Mouse (Mus musculus): ENCODE measurements around the gene Rps19. TPM values are rescaled to one million over a fixed set of nuclear protein-coding genes. Genes with fewer than 3 reads are reported as not detected.

The Rps19 gene
- polyA plus RNA-seq, 1 experiment from 2014 or later, result 2,235 TPM

GRCm38 (mm10) chr7:24852557-24853232 lies 31.5 kb upstream of the Rps19 start:
- no peak for DNase-seq (ENCODE audit: low spot score)
- Histone ChIP-seq H3K9me3 (no peaks in the 10 kb centered on the region), H3K27ac (replicated peaks) (peak overlapping the region; percentile 69), H3K36me3 (replicated peaks) (no peaks in the 10 kb centered on the region), H3K4me1 (peaks cover 34% of the 10 kb centered on the region), H3K27me3 (replicated peaks; ENCODE audit: low read depth, poor library complexity, severe bottlenecking) (no peaks in the 10 kb centered on the region), H3K4me3 (no peak overlapping the region)
- WGBS, result 82% methylated on average over 8 of the region's 8 CpGs

GRCm38 (mm10) chr7:24853233-24853563 lies 31.0 kb upstream of the Rps19 start:
- Histone ChIP-seq H3K9me3 (no peaks in the 10 kb centered on the region), H3K4me1 (peaks cover 34% of the 10 kb centered on the region), H3K27ac (replicated peaks) (peak overlapping the region; percentile 69), H3K4me3 (no peak overlapping the region), H3K27me3 (replicated peaks; ENCODE audit: low read depth, poor library complexity, severe bottlenecking) (no peaks in the 10 kb centered on the region), H3K36me3 (replicated peaks) (no peaks in the 10 kb centered on the region)
- no peak for DNase-seq (ENCODE audit: low spot score)

- peak; percentile 47 for DNase-seq (ENCODE audit: low spot score)
- WGBS, result 33% methylated on average over 7 of the region's 7 CpGs
- peak overlapping the region; percentile 69 for H3K27ac ChIP-seq (replicated peaks)
Measured at GRCm38 (mm10) chr7:24853695-24854094, 30.5 kb upstream of the Rps19 start.

GRCm38 (mm10) chr7:24856460-24857120 lies 27.6 kb upstream of the Rps19 start:
- Histone ChIP-seq H3K27me3 (replicated peaks; ENCODE audit: low read depth, poor library complexity, severe bottlenecking) (no peaks in the 10 kb centered on the region), H3K4me1 (peaks cover 22% of the 10 kb centered on the region), H3K4me3 (no peak overlapping the region), H3K9me3 (no peaks in the 10 kb centered on the region), H3K36me3 (replicated peaks) (no peaks in the 10 kb centered on the region), H3K27ac (replicated peaks) (peak overlapping the region; percentile 54; the same call in 1 of the 2 replicates)
- no peak for DNase-seq (ENCODE audit: low spot score)
- WGBS, result 33% methylated on average over 6 of the region's 6 CpGs

More at GRCm38 (mm10) chr7:24853695-24854094, 30.5 kb upstream of the Rps19 start:
- H3K36me3 ChIP-seq (replicated peaks), result no peaks in the 10 kb centered on the region
- no peaks in the 10 kb centered on the region for H3K9me3 ChIP-seq
- H3K4me1 ChIP-seq, result peaks cover 34% of the 10 kb centered on the region
- H3K4me3 ChIP-seq, result peak overlapping the region; percentile 27; the same call in 1 of the 2 replicates
- H3K27me3 ChIP-seq (replicated peaks; ENCODE audit: low read depth, poor library complexity, severe bottlenecking), result no peaks in the 10 kb centered on the region

- DNase-seq (ENCODE audit: low spot score), result no peak
- WGBS, result 87% methylated on average over 5 of the region's 5 CpGs
- Histone ChIP-seq H3K4me3 (no peak overlapping the region), H3K36me3 (replicated peaks) (no peaks in the 10 kb centered on the region), H3K9me3 (no peaks in the 10 kb centered on the region), H3K27me3 (replicated peaks; ENCODE audit: low read depth, poor library complexity, severe bottlenecking) (no peaks in the 10 kb centered on the region), H3K4me1 (peaks cover 11% of the 10 kb centered on the region), H3K27ac (replicated peaks) (no peak overlapping the region)
Measured at GRCm38 (mm10) chr7:24859234-24859633, 24.9 kb upstream of the Rps19 start.

GRCm38 (mm10) chr7:24861913-24862312 lies 22.3 kb upstream of the Rps19 start, which contains the start of gene Gm9844:
Gm9844 (plus strand) TSS chr7:24862213.
- H3K9me3 ChIP-seq, result no peaks in the 10 kb centered on the region
- 92% methylated on average over 7 of the region's 7 CpGs for WGBS
- H3K27ac ChIP-seq (replicated peaks), result no peak within 1 kb of the TSS
- DNase-seq (ENCODE audit: low spot score), result no peak
- H3K36me3 ChIP-seq (replicated peaks), result no peaks in the 10 kb centered on the region
- no peak within 1 kb of the TSS for H3K4me3 ChIP-seq
- H3K27me3 ChIP-seq (replicated peaks; ENCODE audit: low read depth, poor library complexity, severe bottlenecking), result 0 out of 2 replicates have a peak, but pooled peaks cover 13% of the 10 kb centered on the region
- H3K4me1 ChIP-seq, result peaks cover 8% of the 10 kb centered on the region

GRCm38 (mm10) chr7:24862853-24863252 lies 21.3 kb upstream of the Rps19 start:
- H3K27ac ChIP-seq (replicated peaks), result no peak overlapping the region
- WGBS, result 83% methylated on average over 4 of the region's 4 CpGs
- no peaks in the 10 kb centered on the region for H3K9me3 ChIP-seq
- H3K27me3 ChIP-seq (replicated peaks; ENCODE audit: low read depth, poor library complexity, severe bottlenecking), result 0 out of 2 replicates have a peak, but pooled peaks cover 13% of the 10 kb centered on the region
- 0 out of 2 replicates have a peak, but pooled peaks cover 5% of the 10 kb centered on the region for H3K4me1 ChIP-seq
- DNase-seq (ENCODE audit: low spot score), result no peak
- H3K36me3 ChIP-seq (replicated peaks), result no peaks in the 10 kb centered on the region
- no peak overlapping the region for H3K4me3 ChIP-seq

- no peak overlapping the region; the same call in 1 of the 2 replicates for H3K27ac ChIP-seq (replicated peaks)
- 0 out of 2 replicates have a peak, but pooled peaks cover 5% of the 10 kb centered on the region for H3K4me1 ChIP-seq
- 28% methylated on average over 6 of the region's 6 CpGs for WGBS
- no peaks in the 10 kb centered on the region for H3K9me3 ChIP-seq
- H3K4me3 ChIP-seq, result no peak overlapping the region
- no peak for DNase-seq (ENCODE audit: low spot score)
- H3K27me3 ChIP-seq (replicated peaks; ENCODE audit: low read depth, poor library complexity, severe bottlenecking), result peaks cover 20% of the 10 kb centered on the region; the same call in 1 of the 2 replicates
- H3K36me3 ChIP-seq (replicated peaks), result no peaks in the 10 kb centered on the region
Measured at GRCm38 (mm10) chr7:24864156-24864555, 20.0 kb upstream of the Rps19 start.

- 0 out of 2 replicates have a peak, but pooled peaks cover 4% of the 10 kb centered on the region for H3K4me1 ChIP-seq
- no peak overlapping the region for H3K27ac ChIP-seq (replicated peaks)
- WGBS, result 68% methylated on average over 17 of the region's 17 CpGs
- peaks cover 7% of the 10 kb centered on the region; the same call in 1 of the 2 replicates for H3K9me3 ChIP-seq
- peaks cover 33% of the 10 kb centered on the region for H3K27me3 ChIP-seq (replicated peaks; ENCODE audit: low read depth, poor library complexity, severe bottlenecking)
- DNase-seq (ENCODE audit: low spot score), result no peak
- H3K4me3 ChIP-seq, result no peak overlapping the region
- no peaks in the 10 kb centered on the region for H3K36me3 ChIP-seq (replicated peaks)
Measured at GRCm38 (mm10) chr7:24869080-24869479, 15.1 kb upstream of the Rps19 start.

- Histone ChIP-seq H3K27ac (replicated peaks) (no peak within 1 kb of the TSS; the same call in 1 of the 2 replicates), H3K27me3 (replicated peaks; ENCODE audit: low read depth, poor library complexity, severe bottlenecking) (peaks cover 30% of the 10 kb centered on the region), H3K9me3 (peaks cover 7% of the 10 kb centered on the region; the same call in 1 of the 2 replicates), H3K4me3 (0 out of 2 replicates have a peak within 1 kb of the TSS, but pooled peaks have one; percentile 16), H3K36me3 (replicated peaks) (no peaks in the 10 kb centered on the region), H3K4me1 (no peaks in the 10 kb centered on the region)
- WGBS, result 51% methylated on average over 41 of the region's 41 CpGs
- peak; percentile 35 for DNase-seq (ENCODE audit: low spot score)
Measured at GRCm38 (mm10) chr7:24869532-24870165, 14.5 kb upstream of the Rps19 start, which contains the start of the genes Lypd4 and Dmrtc2. Lypd4 (minus strand) TSS chr7:24869941. Dmrtc2 (plus strand) TSS chr7:24870057.

- 0 out of 2 replicates have a peak overlapping the region, but pooled peaks have one; percentile 11 for H3K27ac ChIP-seq (replicated peaks)
- no peaks in the 10 kb centered on the region for H3K27me3 ChIP-seq (replicated peaks; ENCODE audit: low read depth, poor library complexity, severe bottlenecking)
- 54% methylated on average over 3 of the region's 3 CpGs for WGBS
- no peaks in the 10 kb centered on the region for H3K36me3 ChIP-seq (replicated peaks)
- H3K9me3 ChIP-seq, result no peaks in the 10 kb centered on the region
- DNase-seq (ENCODE audit: low spot score), result no peak
- no peak overlapping the region for H3K4me3 ChIP-seq
- peaks cover 40% of the 10 kb centered on the region for H3K4me1 ChIP-seq
Measured at GRCm38 (mm10) chr7:24877588-24877987, 6.6 kb upstream of the Rps19 start.

GRCm38 (mm10) chr7:24879620-24880019 lies 4.6 kb upstream of the Rps19 start:
- no peak overlapping the region for H3K4me3 ChIP-seq
- H3K27ac ChIP-seq (replicated peaks), result no peak overlapping the region
- H3K27me3 ChIP-seq (replicated peaks; ENCODE audit: low read depth, poor library complexity, severe bottlenecking), result no peaks in the 10 kb centered on the region
- H3K4me1 ChIP-seq, result peaks cover 40% of the 10 kb centered on the region
- H3K9me3 ChIP-seq, result no peaks in the 10 kb centered on the region
- H3K36me3 ChIP-seq (replicated peaks), result no peaks in the 10 kb centered on the region
- 23% methylated on average over 2 of the region's 2 CpGs for WGBS
- no peak for DNase-seq (ENCODE audit: low spot score)
